Comparison of ENCODE assay signal across 16 mouse cellular contexts in genomic region chr5:97348760-97349159, GRCm38 (mm10). TPM values are rescaled to one million over a fixed set of nuclear protein-coding genes. Genes with fewer than 3 reads are reported as not detected.
DNase-seq lines count a peak whose midpoint lies in the region; ATAC-seq and TF ChIP-seq lines count a peak whose summit lies in the region.
"Had no signal": no experiment of that assay in that cellular context is flagged by ENCODE, and none has a peak within 500 bp of the region (broad histone marks: within the 10 kb centered on the region; RNA-seq: fewer than 3 reads in every experiment).

No protein-coding gene starts in this region.

- TF ChIP-seq CTCF in brain, embryonic 14.5 days (IDR thresholded peaks at IDR 0.05; ENCODE audit: borderline replicate concordance, extremely low read depth, insufficient read depth, insufficient read length), result no peak

- no peaks in the 10 kb centered on the region for H3K27me3 ChIP-seq in forebrain, embryonic 15.5 days
- H3K27me3 ChIP-seq in forebrain, embryonic 10.5 days (ENCODE audit: poor library complexity, severe bottlenecking), result no peaks in the 10 kb centered on the region

- no peak overlapping the region for H3K27ac ChIP-seq in forebrain, embryonic 15.5 days (replicated peaks)
- H3K27ac ChIP-seq in forebrain, embryonic 10.5 days, result no peak overlapping the region

- H3K4me3 ChIP-seq in forebrain, embryonic 15.5 days, result no peak overlapping the region
- H3K4me3 ChIP-seq in forebrain, embryonic 10.5 days, result no peak overlapping the region

- H3K4me2 ChIP-seq in forebrain, embryonic 15.5 days (replicated peaks), result no peak overlapping the region

- no peak overlapping the region for H3K9ac ChIP-seq in forebrain, embryonic 15.5 days (replicated peaks)
- H3K9ac ChIP-seq: liver, postnatal 0 days had no signal

- H3K36me3 ChIP-seq in forebrain, embryonic 15.5 days, result no peaks in the 10 kb centered on the region
- H3K36me3 ChIP-seq in forebrain, embryonic 10.5 days (replicated peaks), result no peaks in the 10 kb centered on the region

- ATAC-seq in forebrain, embryonic 15.5 days (replicated peaks), result peak; percentile 53
- ATAC-seq: CD4-positive, CD25-positive, alpha-beta regulatory T cell, adult 4 months; liver, postnatal 0 days; midbrain, embryonic 16.5 days had no signal

- H3K4me1 ChIP-seq in forebrain, embryonic 15.5 days, result peaks cover 6% of the 10 kb centered on the region; the same call in 1 of the 2 replicates
- H3K4me1 ChIP-seq in forebrain, embryonic 10.5 days, result no peaks in the 10 kb centered on the region

- 61% methylated on average over 2 of the region's 2 CpGs for WGBS in forebrain, embryonic 15.5 days
- 100% methylated on average over 2 of the region's 2 CpGs for WGBS in forebrain, embryonic 10.5 days

- no peak for TF ChIP-seq POLR2A in brain, embryonic 14.5 days (IDR thresholded peaks at IDR 0.05; ENCODE audit: borderline replicate concordance, extremely low read depth, insufficient read depth, insufficient read length, poor library complexity, severe bottlenecking)

- DNase-seq in forebrain, embryonic 10.5 days (ENCODE audit: extremely low spot score, low spot score), result no peak
- peak; percentile 27 for DNase-seq in kidney, postnatal 10 days
- no peak for DNase-seq in kidney, postnatal 14 days
- DNase-seq in brain, embryonic 14.5 days (ENCODE audit: low read depth), result peak; percentile 83
- peak; percentile 61 for DNase-seq in lung, postnatal 36 days
- DNase-seq in layer of hippocampus, postnatal 36 days, result no peak
- DNase-seq in testis, postnatal 14 days (ENCODE audit: low spot score), result no peak
- DNase-seq: cerebellum, adult 9-11 months; kidney, adult 9 months; liver, postnatal 0 days; thymus, postnatal 36 days had no signal

- H3K9me3 ChIP-seq in forebrain, embryonic 15.5 days, result no peaks in the 10 kb centered on the region
- H3K9me3 ChIP-seq in forebrain, embryonic 10.5 days, result no peaks in the 10 kb centered on the region

RNA-seq across cellular contexts. Expression of gene Naa11, which starts 43.4 kb away (rescaled TPM):
- polyA plus RNA-seq in forebrain, embryonic 15.5 days (2015; fragmentation: Nextera tagmentation; extraction: Ambion mirVana), result not detected in 2 replicates
- not detected in 2 replicates for polyA plus RNA-seq in forebrain, embryonic 10.5 days (2016; fragmentation: Nextera tagmentation; extraction: Ambion mirVana)
- not detected in 2 replicates for polyA plus RNA-seq in brain, embryonic 14.5 days (2012; rRNA removed)
- not detected for total RNA-seq in layer of hippocampus, postnatal 36 days (2021)
- total RNA-seq: adrenal gland, postnatal 4 days had no signal
- polyA plus RNA-seq: CD4-positive, CD25-positive, alpha-beta regulatory T cell, adult 4 months; heart, embryonic 14.5 days; liver, postnatal 0 days had no signal

Comparison
In these comparisons a context has a peak if more than half of its experiments do, and no peak if none do; other contexts are left out.
1. DNase-seq: peak in kidney, postnatal 10 days (single experiment), brain, embryonic 14.5 days (single experiment) and lung, postnatal 36 days (single experiment); none in forebrain, embryonic 10.5 days (single experiment), kidney, postnatal 14 days (single experiment), layer of hippocampus, postnatal 36 days (0 of 2) and testis, postnatal 14 days (single experiment).